Mouse (Mus musculus): Measurements from ENCODE around the gene A3galt2. TPM values are rescaled to one million over a fixed set of nuclear protein-coding genes. Genes with fewer than 3 reads are reported as not detected.

A3galt2 gene
- polyA plus RNA-seq, 1 experiment: 0.32 TPM

DNA sequence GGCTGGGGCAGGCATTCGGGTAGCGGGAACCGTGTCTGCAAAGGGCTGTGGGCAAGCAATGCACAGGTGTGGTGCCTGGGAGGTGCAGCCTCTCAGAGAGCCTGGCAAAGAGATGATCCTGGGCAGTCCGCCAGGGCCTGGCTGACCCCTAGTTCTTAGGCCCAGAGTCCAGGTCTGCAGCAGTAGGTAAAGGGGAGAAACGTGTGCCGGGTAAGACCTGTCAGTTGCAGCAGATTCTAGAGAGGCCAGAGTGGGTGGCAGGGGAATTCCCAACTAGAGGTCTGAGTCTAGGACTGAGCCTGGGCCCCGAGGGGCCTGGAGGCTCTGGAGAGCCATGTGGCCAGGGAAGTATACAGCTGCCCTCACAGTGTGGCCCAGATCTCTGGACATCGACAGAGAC lies 39.0 kb downstream of the A3galt2 start:
- no peak overlapping the region for H3K4me3 ChIP-seq (ENCODE audit: low read depth, low read length)
- 31% methylated on average over 8 of the region's 8 CpGs for WGBS
- peaks cover 17% of the 10 kb centered on the region for H3K4me1 ChIP-seq (ENCODE audit: control insufficient read depth, insufficient read depth, insufficient read length, low read length)
- no peaks in the 10 kb centered on the region for H3K36me3 ChIP-seq (ENCODE audit: control insufficient read depth, insufficient read depth, low read length)
- TF ChIP-seq POLR2A (IDR thresholded peaks at IDR 0.05; ENCODE audit: low read depth, low read length) (no peak), CTCF (IDR thresholded peaks at IDR 0.05; ENCODE audit: extremely low read depth, insufficient read length, insufficient replicate concordance, low read depth, low read length) (no peak)
- no peaks in the 10 kb centered on the region for H3K27me3 ChIP-seq (ENCODE audit: control insufficient read depth, insufficient read depth, low read length)
- H3K27ac ChIP-seq (ENCODE audit: insufficient read depth, low read depth, low read length): no peak overlapping the region

DNA sequence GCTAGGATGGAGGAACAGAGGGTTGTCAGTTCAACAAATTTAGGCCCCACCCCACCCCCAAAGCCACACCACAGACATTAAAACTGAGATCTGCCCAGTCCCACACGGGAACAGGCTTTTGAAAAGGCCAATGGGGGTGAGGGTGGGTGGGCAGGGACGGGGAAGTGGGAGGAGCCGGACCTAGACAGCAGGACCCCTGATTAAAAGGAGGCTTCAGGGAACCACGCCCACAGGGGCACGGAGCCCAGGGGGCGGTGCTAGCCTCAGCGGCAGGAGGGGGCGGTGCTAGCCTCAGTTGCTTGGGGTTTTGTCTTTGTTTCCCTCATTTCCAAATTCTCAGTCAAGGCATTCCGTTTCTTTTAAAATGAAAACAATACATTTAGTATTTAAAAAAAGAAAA lies 40.4 kb downstream of the A3galt2 start:
- H3K27ac ChIP-seq (ENCODE audit: insufficient read depth, low read depth, low read length): no peak overlapping the region
- no peaks in the 10 kb centered on the region for H3K27me3 ChIP-seq (ENCODE audit: control insufficient read depth, insufficient read depth, low read length)
- no peak overlapping the region for H3K4me3 ChIP-seq (ENCODE audit: low read depth, low read length)
- TF ChIP-seq CTCF (IDR thresholded peaks at IDR 0.05; ENCODE audit: extremely low read depth, insufficient read length, insufficient replicate concordance, low read depth, low read length) (no peak), POLR2A (IDR thresholded peaks at IDR 0.05; ENCODE audit: low read depth, low read length) (no peak)
- WGBS: 35% methylated on average over 9 of the region's 9 CpGs
- H3K4me1 ChIP-seq (ENCODE audit: control insufficient read depth, insufficient read depth, insufficient read length, low read length): peaks cover 9% of the 10 kb centered on the region; the same call in 1 of the 2 replicates
- no peaks in the 10 kb centered on the region for H3K36me3 ChIP-seq (ENCODE audit: control insufficient read depth, insufficient read depth, low read length)

DNA sequence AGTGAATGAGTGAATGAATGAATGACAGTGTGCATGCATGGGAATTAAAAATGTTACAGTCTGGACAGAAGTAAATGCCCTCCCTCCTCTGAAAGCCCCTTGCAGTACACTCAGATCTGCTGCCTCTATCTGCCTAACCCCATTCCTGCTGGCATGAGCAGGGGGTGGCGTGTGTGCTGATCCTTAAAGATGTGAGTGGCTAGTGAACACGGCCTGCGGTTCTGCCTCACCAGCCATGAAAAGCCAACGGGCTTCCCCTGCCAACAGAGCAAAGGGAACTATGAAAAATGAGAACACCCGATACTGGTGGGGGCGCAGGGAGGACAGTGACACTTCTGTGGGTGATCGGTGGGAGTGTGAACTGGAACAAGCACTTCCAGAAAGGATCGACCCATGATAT lies 41.6 kb downstream of the A3galt2 start:
- peaks cover 9% of the 10 kb centered on the region; the same call in 1 of the 2 replicates for H3K4me1 ChIP-seq (ENCODE audit: control insufficient read depth, insufficient read depth, insufficient read length, low read length)
- 73% methylated on average over 8 of the region's 8 CpGs for WGBS
- no peaks in the 10 kb centered on the region for H3K36me3 ChIP-seq (ENCODE audit: control insufficient read depth, insufficient read depth, low read length)
- H3K4me3 ChIP-seq (ENCODE audit: low read depth, low read length): no peak overlapping the region
- no peak overlapping the region for H3K27ac ChIP-seq (ENCODE audit: insufficient read depth, low read depth, low read length)
- H3K27me3 ChIP-seq (ENCODE audit: control insufficient read depth, insufficient read depth, low read length): no peaks in the 10 kb centered on the region
- TF ChIP-seq CTCF (IDR thresholded peaks at IDR 0.05; ENCODE audit: extremely low read depth, insufficient read length, insufficient replicate concordance, low read depth, low read length): no peak
- TF ChIP-seq POLR2A (IDR thresholded peaks at IDR 0.05; ENCODE audit: low read depth, low read length): no peak

DNA sequence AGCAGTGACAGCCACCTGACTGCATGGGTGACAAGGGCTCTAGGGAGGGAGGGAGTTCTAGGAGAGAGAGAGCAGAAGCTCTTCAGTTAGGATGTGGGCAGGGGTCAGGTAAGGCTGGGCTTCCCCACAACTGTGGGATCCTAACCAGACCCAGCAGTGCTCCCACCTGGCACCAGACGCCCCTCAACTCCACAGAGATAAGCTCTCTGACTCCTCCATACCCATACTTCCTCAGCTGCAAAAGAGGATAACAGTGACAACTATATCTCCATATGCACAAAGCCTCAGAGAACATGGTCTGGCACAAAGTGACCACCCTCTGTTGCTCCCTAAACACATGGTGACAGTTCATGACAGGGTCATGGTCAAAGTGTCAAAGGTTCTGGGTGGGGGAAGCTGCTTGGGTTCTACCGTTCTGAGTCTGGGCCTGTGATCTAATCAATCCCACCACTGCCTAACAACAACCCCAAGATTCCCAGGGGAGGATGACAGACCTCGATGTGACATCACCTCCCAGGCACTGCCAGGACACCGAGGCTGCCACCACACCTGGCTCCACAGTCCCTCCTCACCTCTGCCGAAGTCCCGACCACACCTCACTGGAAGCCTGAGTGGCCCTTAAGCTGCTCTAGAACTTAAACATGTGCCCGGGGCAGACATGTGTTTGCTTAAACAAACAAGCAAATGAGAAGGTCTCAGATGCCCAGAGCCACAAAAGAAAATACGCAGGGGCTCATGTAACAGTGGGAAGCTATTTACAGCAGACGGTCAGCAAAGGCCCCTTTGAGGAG lies 46.7 kb downstream of the A3galt2 start:
- no peak overlapping the region for H3K4me3 ChIP-seq (ENCODE audit: low read depth, low read length)
- no peaks in the 10 kb centered on the region for H3K27me3 ChIP-seq (ENCODE audit: control insufficient read depth, insufficient read depth, low read length)
- H3K4me1 ChIP-seq (ENCODE audit: control insufficient read depth, insufficient read depth, insufficient read length, low read length): peaks cover 9% of the 10 kb centered on the region; the same call in 1 of the 2 replicates
- no peak overlapping the region for H3K27ac ChIP-seq (ENCODE audit: insufficient read depth, low read depth, low read length)
- 55% methylated on average over 9 of the region's 9 CpGs for WGBS
- no peaks in the 10 kb centered on the region for H3K36me3 ChIP-seq (ENCODE audit: control insufficient read depth, insufficient read depth, low read length)
- TF ChIP-seq CTCF (IDR thresholded peaks at IDR 0.05; ENCODE audit: extremely low read depth, insufficient read length, insufficient replicate concordance, low read depth, low read length) (no peak), POLR2A (IDR thresholded peaks at IDR 0.05; ENCODE audit: low read depth, low read length) (no peak)

DNA sequence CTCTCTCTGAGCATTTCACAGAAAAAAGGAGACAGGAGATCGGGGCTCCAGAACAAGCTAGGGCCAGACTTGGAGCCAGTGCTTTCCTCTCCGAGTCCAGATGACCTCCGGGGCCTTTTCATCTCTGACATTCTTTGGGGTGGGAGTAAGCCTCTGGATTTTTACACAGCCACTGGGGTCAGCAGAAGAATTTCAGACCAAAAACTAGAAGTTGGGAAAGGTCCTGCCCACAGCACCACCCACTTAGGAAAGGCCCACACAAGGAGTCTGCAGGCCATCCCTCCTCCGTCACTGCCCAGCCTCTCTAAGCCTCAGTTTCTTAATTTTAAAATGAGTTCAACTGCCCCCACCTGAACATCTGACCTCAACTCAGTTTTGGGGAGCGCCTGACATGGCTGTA lies 48.4 kb downstream of the A3galt2 start:
- WGBS: 76% methylated on average over 5 of the region's 5 CpGs
- no peaks in the 10 kb centered on the region for H3K27me3 ChIP-seq (ENCODE audit: control insufficient read depth, insufficient read depth, low read length)
- no peak for TF ChIP-seq POLR2A (IDR thresholded peaks at IDR 0.05; ENCODE audit: low read depth, low read length)
- TF ChIP-seq CTCF (IDR thresholded peaks at IDR 0.05; ENCODE audit: extremely low read depth, insufficient read length, insufficient replicate concordance, low read depth, low read length): no peak
- peaks cover 17% of the 10 kb centered on the region; the same call in 1 of the 2 replicates for H3K4me1 ChIP-seq (ENCODE audit: control insufficient read depth, insufficient read depth, insufficient read length, low read length)
- no peak overlapping the region for H3K4me3 ChIP-seq (ENCODE audit: low read depth, low read length)
- no peak overlapping the region for H3K27ac ChIP-seq (ENCODE audit: insufficient read depth, low read depth, low read length)
- H3K36me3 ChIP-seq (ENCODE audit: control insufficient read depth, insufficient read depth, low read length): no peaks in the 10 kb centered on the region

DNA sequence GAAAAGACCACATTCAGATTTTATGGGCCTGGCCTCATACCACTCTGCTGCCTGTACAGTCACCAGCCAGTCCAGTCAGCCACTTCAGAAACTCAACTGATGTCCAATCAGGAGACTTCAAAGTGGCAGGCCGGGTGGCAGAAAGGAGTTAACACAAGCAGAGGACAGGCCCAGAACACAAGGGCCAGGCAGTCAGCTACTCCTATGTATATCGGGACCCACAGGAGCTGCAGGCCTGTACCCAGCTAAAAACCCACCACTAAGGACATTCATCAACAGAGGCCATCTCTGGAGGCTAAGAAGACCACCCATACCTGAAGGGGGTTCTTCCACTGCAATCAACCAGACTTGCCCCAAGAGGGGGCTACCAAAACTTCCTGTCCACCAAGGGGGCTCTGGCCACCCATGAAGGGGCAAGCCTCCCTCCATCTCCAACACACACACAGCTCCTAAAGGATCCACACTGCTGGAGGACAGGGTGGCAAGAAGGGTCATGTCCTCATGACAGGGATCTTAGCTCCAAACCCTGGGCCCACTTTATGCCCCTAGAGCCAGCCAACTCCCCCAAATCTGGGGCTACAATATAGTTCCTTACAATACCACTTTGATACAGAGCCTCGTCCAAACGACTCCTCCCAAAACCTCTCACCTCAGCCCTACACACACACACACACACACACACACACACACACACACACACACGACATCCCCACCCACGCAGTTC lies 49.4 kb downstream of the A3galt2 start:
- TF ChIP-seq CTCF (IDR thresholded peaks at IDR 0.05; ENCODE audit: extremely low read depth, insufficient read length, insufficient replicate concordance, low read depth, low read length) (no peak), POLR2A (IDR thresholded peaks at IDR 0.05; ENCODE audit: low read depth, low read length) (no peak)
- H3K4me1 ChIP-seq (ENCODE audit: control insufficient read depth, insufficient read depth, insufficient read length, low read length): peaks cover 17% of the 10 kb centered on the region; the same call in 1 of the 2 replicates
- no peaks in the 10 kb centered on the region for H3K27me3 ChIP-seq (ENCODE audit: control insufficient read depth, insufficient read depth, low read length)
- no peaks in the 10 kb centered on the region for H3K36me3 ChIP-seq (ENCODE audit: control insufficient read depth, insufficient read depth, low read length)
- no peak overlapping the region for H3K27ac ChIP-seq (ENCODE audit: insufficient read depth, low read depth, low read length)
- WGBS: 16% methylated on average over 6 of the region's 6 CpGs
- H3K4me3 ChIP-seq (ENCODE audit: low read depth, low read length): peak overlapping the region; percentile 99
